Mouse (Mus musculus) regulatory T cell (primary cell): ENCODE results near the gene Ppp1r37.
"Not testable (repeated sequence)": the region's sequence is repeated elsewhere in the genome, so short reads cannot be mapped to it uniquely, and the experiment has no call there.

Experiments
- in situ Hi-C: fragments of 300-600 bp; cut with MboI, MseI; formaldehyde crosslinking; loops from one replicate; pipeline ENCODE4 v1.15.1; 2025; ENCODE audit warnings: high pct_unique_total_duplicates

Ppp1r37 gene

DNA sequence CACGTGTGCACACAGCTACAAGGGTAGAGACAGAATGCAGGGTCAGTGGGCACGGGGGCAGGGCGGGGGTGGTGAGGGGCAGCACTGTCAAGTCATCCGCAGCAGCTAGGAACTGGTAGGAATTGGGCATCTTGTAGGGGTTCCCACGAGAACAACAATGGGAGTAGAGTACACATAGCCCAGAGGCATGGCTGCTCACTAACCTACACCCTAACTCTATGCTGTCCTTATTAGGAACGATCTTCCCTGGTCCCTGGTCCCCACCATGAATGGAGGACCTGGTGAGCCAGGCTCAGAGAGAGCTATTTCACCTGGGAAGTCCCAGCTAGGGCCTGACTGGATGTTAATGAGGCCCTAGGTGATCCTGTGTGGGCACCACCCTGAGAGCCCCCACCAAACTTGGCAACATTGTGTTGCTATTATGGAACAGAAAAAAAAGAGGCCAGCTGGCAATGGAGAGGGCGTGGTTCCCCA lies 21.2 kb downstream of the Ppp1r37 start:
- in situ Hi-C loops, result loop anchor here (5.0 kb wide), 1 partner anchor 94 kb away; no protein-coding TSS in a partner anchor

GRCm38 (mm10) chr7:19540771-19541566 lies 21.9 kb downstream of the Ppp1r37 start:
- in situ Hi-C loops, result loop anchor here (5.0 kb wide), 1 partner anchor 94 kb away; no protein-coding TSS in a partner anchor

GRCm38 (mm10) chr7:19534676-19535075 lies 28.2 kb downstream of the Ppp1r37 start:
- in situ Hi-C loops, result no loop called here

DNA sequence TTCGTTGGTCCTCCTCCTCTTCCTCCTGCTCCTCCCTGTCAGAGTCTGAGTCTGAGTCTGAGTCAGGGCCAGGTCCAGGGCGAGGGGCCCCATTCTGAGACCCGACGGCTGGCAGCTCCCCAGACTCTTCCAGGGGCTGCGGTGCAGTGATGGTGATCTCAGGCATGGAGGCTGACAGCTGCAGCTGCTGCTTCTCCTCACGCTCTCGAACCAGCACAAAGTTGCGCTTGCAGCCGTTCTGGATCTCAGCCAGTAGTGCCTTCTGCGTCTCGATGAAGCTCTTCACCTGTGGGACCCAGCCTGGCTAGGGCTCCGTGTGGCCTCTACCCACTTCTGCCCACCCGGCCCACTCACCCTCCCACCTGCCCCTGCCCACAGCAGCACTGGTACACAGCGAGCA lies 30.6 kb downstream of the Ppp1r37 start:
- in situ Hi-C loops, result no loop called here

DNA sequence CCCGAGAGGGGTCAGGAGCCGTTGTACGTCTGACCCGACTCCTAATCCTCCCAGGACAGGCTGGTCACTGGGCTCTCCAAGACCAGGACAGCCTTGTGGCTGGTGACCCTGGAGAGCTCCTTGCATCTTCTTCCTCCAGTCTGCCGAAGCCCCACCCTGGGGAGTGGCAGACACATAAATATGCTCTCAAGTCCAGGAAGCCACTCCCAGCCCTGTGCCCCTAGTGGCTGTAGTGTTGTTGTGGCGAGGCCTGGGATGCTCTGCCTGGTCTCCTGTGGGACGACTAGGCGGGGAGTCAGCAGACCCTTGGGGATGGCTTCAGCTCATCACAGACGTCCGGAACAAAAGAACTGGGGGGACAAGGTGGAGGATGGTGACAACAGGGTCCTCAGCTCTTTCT lies 31.8 kb downstream of the Ppp1r37 start:
- in situ Hi-C loops, result no loop called here

DNA sequence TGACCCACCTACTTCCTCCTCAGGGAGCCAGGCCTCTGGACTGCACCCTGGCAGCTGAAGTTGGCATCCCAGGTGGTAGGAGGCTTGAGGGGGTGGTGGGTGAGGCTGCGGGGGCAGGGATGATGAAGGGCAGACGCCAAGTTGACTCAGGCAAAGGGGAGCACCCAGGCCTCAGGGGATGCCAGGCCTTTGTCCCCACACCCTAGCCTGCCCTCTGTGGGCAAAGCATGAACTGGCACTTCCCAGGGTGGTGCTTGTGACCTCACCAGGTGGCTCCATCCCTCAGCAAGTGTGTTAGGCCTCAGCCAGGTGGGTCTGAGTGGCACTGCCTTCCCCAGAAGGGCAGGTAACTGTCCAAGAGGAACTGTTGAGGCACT lies 37.8 kb downstream of the Ppp1r37 start:
- in situ Hi-C loops, result no loop called here

GRCm38 (mm10) chr7:19524420-19525104 lies 38.3 kb downstream of the Ppp1r37 start:
- in situ Hi-C loops, result loop anchor here (5.0 kb wide), 1 partner anchor 122 kb away; the partner anchor contains the start of genes Ckm and Klc3

DNA sequence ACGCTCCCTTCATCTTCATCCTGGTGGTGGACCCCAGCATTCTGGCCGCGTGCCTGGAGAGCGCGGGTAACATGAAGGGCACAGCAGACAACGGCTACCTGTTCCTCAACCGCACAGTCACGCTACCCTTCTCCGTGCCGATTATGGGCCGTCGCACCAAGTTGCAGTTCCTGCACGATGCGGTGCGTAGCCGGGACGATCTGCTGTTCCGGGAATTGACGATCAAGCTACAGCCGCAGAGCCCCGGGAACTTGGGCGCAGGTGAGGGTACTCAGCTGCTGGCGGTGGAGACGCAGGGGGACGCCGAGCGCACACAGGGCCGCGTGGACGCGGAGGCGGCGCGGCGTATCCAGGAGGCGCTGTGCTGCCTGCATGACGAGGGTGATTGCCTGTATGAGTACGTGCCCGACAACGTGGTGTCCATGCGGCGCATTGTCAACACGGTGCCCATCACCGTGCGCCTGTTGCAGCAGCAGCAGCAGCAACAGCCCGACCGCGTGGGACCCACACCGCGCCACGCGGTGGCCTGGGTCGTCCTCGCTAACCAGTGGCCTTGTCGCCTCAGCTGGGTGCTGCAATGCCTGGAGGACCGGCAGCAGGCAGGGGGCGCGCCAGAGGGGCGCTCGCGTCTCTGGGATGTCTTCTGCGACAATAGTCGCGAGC lies 39.0 kb downstream of the Ppp1r37 start:
- in situ Hi-C loops, result loop anchor here (5.0 kb wide), 1 partner anchor 122 kb away; the partner anchor contains the start of genes Ckm and Klc3

- in situ Hi-C loops, result loop anchor here (5.0 kb wide), 1 partner anchor 121 kb away; the partner anchor contains the start of genes Ckm and Klc3
Measured at GRCm38 (mm10) chr7:19523017-19523756, 39.7 kb downstream of the Ppp1r37 start.

DNA sequence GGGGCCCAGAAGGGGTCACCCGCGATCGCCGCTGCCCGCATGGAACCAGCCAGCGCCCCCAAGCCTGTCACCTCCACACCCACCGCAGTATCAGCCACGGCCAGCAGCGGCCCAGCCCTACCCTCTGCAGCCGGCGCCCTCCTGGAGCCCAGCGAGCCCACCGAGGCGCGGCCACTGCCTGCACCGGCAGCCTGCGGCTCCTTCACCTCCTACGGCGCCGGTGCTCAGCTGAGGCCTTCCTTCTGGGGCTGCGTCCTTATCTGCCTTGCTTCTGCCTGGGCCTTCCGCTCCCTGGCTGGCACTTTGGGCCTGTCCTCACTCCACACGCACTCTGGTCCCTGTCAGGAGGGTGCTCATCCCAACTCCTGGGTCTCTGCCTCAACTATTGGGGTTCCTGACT lies 42.8 kb downstream of the Ppp1r37 start:
- in situ Hi-C loops, result loop anchor here (5.0 kb wide), 1 partner anchor 118 kb away; the partner anchor contains the start of genes Ckm and Klc3

DNA sequence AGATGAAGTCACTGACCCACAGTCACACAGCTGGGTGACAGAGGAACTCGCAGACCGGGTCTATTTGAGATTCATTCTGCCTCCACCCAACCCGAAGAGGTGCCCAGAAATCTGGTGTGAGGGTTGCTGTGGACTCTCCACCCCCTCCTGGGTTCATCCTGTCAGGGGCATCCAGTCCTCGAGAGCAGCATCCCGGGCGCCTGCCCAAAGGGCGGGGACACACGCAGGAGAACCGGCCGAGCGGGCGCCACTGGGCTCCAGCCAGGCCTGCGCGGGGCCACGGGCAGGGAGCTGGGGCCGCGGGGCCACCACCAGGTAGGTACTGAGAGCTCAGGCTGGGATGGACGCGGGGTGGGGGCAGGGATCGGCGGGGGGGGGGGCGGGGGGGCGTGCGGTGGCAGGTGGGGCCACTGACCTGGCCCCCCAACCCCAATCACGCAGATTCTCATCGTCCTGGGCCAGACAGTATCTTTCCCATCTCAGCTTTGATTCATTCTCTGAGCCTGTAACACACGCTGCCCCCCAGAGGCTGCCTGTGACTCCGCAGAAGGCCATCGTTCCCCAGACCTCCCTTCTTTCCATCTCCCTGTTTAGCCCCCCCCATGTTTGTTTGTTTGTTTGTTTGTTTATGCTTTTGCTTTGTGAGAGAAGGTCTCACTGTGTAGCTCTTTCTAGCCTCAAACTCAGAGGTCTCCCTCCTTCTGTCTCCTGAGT lies 45.1 kb downstream of the Ppp1r37 start, which contains the start of gene Nkpd1:
Nkpd1 (plus strand) TSS at position 187 of the 714 bp plus-strand sequence.
- in situ Hi-C loops, result no loop called here

GRCm38 (mm10) chr7:19512353-19512752 lies 50.5 kb downstream of the Ppp1r37 start:
- in situ Hi-C loops, result no loop called here

DNA sequence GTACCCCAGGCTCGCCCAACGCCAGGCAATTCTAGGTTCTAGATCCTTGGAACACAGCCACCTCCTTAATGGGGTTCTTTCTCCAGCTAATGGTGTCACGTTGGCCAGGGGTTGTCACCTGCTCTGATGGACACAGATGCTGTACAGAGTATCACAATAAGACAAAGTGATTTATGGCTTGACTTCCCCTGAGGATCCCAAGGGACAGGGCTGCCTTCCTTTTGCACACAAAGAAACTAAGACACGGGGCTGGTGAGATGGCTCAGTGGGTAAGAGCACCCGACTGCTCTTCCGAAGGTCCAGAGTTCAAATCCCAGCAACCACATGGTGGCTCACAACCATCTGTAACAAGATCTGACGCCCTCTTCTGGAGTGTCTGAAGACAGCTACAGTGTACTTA lies 50.9 kb downstream of the Ppp1r37 start:
- in situ Hi-C loops, result not testable (repeated sequence)

- in situ Hi-C loops, result no loop called here
Measured at GRCm38 (mm10) chr7:19509786-19510185, 53.1 kb downstream of the Ppp1r37 start.

GRCm38 (mm10) chr7:19508924-19509568 lies 53.8 kb downstream of the Ppp1r37 start:
- in situ Hi-C loops, result no loop called here

- in situ Hi-C loops, result no loop called here
Measured at GRCm38 (mm10) chr7:19508150-19508923, 54.5 kb downstream of the Ppp1r37 start, which contains the start of the genes Bloc1s3 and Trappc6a. Gene Bloc1s3, minus strand, starts transcription at chr7:19508367. Gene Trappc6a, plus strand, starts transcription at chr7:19508395.

- in situ Hi-C loops, result no loop called here
Measured at GRCm38 (mm10) chr7:19507612-19507981, 55.3 kb downstream of the Ppp1r37 start.

- in situ Hi-C loops, result no loop called here
Measured at GRCm38 (mm10) chr7:19506969-19507611, 55.8 kb downstream of the Ppp1r37 start.

DNA sequence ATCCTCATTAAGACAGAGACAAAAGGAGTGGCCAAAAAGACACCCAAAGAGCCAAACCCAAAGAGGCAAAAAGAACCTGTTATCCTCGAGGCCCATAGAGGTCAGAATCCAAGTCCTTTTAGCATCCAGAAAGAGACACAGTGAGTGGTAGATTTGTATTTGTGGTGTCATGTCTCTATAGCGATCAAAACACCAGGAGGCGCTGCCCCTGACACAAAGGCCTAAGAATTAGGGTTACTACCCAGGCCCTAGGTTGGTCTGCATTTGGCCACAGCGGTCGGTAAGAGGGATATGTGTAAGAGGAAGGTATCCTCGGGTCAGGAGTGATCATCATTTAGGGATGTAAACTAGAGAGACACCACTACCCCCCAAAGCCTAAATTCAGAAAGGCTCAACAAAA lies 56.5 kb downstream of the Ppp1r37 start:
- in situ Hi-C loops, result no loop called here
